Mouse (Mus musculus): ENCODE results near the gene Ttc21a. TPM values are rescaled to one million over a fixed set of nuclear protein-coding genes. Genes with fewer than 3 reads are reported as not detected.

The Ttc21a gene
- polyA plus RNA-seq, 1 experiment from 2014 or later = 0.04 TPM

DNA sequence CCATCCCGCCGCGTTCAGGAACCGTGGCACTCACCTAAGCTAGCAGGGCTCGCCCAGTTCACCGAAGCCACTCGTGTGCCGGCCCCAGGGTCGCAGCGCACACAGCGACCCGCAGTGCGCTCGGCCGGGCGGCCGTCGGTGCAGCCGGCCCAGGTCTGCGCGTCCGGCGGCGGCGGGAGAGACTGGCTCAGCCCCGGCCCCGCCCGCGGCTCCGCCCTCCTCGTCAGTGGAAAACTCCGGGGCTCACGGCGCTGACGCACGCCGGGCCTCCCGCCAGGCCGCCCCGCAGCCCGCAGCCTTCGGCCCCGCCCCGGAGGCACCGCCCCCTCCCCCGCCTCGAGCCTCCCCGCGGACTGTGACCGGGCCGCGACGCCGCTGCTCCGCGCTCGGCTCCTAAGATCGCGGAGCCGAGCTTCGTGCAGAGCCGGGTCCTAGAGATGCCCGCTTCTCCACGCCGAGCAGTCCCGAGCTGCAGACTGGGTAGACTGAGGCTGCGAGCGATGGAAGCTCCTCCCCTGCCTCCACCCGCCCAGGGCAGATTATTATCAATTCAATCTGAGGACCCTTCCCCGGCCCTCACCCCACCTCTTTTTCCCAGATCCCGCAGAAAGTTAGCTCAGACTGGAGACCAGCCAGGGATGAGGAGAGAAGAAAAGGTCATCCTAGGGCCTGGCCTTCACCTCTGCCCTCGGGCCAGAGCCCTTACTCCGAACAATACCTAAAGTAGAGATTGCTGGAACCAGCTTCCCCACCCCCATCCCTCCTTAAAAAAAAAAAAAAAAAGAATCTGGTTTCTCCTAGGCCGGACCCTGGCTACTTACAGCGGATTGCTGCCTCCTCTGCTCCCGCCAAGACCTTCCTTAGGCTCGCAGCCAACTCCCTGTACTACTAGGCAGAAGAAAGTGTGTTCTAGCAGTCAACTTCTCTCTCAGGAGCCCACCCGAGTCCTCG is 46.5 kb downstream of the Ttc21a start:
- Histone ChIP-seq H3K27ac (ENCODE audit: low read length) (peak overlapping the region; percentile 76), H3K27me3 (replicated peaks; ENCODE audit: control insufficient read depth, insufficient read depth, low read length) (no peaks in the 10 kb centered on the region), H3K4me2 (ENCODE audit: low read depth, low read length) (peak overlapping the region; percentile 93), H3K4me1 (ENCODE audit: control insufficient read depth, insufficient read depth, low read length) (peaks cover 45% of the 10 kb centered on the region), H3K9me3 (ENCODE audit: control insufficient read depth, low read length) (no peaks in the 10 kb centered on the region), H3K9ac (ENCODE audit: low read depth, low read length) (peak overlapping the region; percentile 84), H3K36me3 (ENCODE audit: control insufficient read depth, insufficient read depth, low read length) (no peaks in the 10 kb centered on the region), H3K4me3 (ENCODE audit: low read length) (peak overlapping the region; percentile 74)
- WGBS = 2% methylated on average over 74 of the region's 79 CpGs
- ATAC-seq = peak; percentile 84

DNA sequence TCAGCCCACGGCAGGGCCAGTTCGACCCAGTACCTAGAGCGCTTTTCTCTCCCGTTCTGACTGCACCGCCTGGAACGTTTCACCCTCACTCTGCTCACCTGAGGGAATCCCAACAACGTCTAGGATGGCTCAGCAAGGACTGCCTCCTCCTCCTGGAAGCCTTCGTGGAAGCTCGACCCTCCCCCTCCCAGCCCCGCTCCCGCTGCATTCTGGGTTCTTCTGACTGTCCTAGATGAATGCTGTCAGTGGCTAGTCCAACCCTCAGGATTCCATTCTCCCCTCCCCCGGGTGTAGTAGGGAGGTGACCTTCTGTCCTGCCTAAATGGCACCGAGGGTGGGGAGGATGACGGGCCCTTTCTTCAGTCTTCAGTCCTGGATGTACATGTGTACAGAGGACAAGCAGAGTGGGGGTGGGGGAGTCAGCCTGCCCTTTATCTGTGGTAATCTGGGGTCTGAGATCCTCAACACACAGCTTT is 47.2 kb downstream of the Ttc21a start, which contains the start of gene Csrnp1:
Gene Csrnp1, minus strand, starts transcription at position 123 of the 476 bp plus-strand sequence.
- Histone ChIP-seq H3K36me3 (ENCODE audit: control insufficient read depth, insufficient read depth, low read length) (no peaks in the 10 kb centered on the region), H3K9ac (ENCODE audit: low read depth, low read length) (peak within 1 kb of the TSS; percentile 84), H3K4me1 (ENCODE audit: control insufficient read depth, insufficient read depth, low read length) (peaks cover 43% of the 10 kb centered on the region), H3K4me2 (ENCODE audit: low read depth, low read length) (peak within 1 kb of the TSS; percentile 93), H3K27ac (ENCODE audit: low read length) (peak within 1 kb of the TSS; percentile 76), H3K27me3 (replicated peaks; ENCODE audit: control insufficient read depth, insufficient read depth, low read length) (no peaks in the 10 kb centered on the region), H3K4me3 (ENCODE audit: low read length) (peak within 1 kb of the TSS; percentile 74), H3K9me3 (ENCODE audit: control insufficient read depth, low read length) (no peaks in the 10 kb centered on the region)
- no peak for ATAC-seq
- WGBS = 13% methylated on average over 14 of the region's 14 CpGs

DNA sequence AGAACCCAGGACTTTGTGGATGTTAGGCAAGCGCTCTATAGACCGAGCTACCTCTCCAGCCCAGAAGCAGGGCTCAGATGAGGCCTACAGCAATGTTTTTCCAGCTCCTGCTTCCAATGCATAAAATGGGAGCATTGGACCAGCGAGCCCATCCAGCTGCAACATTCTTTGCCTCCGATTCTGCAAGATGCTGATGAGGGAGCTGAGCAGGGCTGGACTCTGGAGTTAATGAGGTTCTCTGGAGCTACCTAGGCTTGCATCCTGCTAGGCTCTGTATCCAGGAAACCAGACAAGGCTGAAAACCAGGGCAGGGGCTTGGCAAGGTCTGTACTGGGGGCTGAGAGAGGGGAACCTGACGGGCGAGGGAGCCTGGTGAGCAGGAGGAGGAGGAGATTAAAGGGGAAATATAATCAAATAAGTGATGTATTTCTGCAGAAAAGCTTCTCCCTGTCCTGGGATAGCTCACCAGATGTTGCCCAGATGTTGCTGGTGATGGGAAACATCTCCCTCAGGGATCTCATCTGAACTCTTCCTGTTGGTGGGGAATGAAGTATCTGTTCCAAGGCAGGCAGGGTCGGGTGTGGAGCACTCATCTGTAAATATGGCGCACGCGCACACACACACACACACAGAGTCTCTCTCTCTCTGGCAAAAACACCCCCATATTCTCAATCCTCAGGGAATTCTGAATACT is 48.6 kb downstream of the Ttc21a start:
- H3K4me3 ChIP-seq (ENCODE audit: low read length) = no peak overlapping the region
- H3K27me3 ChIP-seq (replicated peaks; ENCODE audit: control insufficient read depth, insufficient read depth, low read length) = no peaks in the 10 kb centered on the region
- H3K4me2 ChIP-seq (ENCODE audit: low read depth, low read length) = no peak overlapping the region
- H3K4me1 ChIP-seq (ENCODE audit: control insufficient read depth, insufficient read depth, low read length) = peaks cover 31% of the 10 kb centered on the region
- 0 out of 2 replicates have a peak overlapping the region, but pooled peaks have one; percentile 20 for H3K27ac ChIP-seq (ENCODE audit: low read length)
- H3K36me3 ChIP-seq (ENCODE audit: control insufficient read depth, insufficient read depth, low read length) = no peaks in the 10 kb centered on the region
- H3K9me3 ChIP-seq (ENCODE audit: control insufficient read depth, low read length) = no peaks in the 10 kb centered on the region
- no peak overlapping the region for H3K9ac ChIP-seq (ENCODE audit: low read depth, low read length)
- WGBS = 58% methylated on average over 10 of the region's 10 CpGs
- ATAC-seq = no peak

DNA sequence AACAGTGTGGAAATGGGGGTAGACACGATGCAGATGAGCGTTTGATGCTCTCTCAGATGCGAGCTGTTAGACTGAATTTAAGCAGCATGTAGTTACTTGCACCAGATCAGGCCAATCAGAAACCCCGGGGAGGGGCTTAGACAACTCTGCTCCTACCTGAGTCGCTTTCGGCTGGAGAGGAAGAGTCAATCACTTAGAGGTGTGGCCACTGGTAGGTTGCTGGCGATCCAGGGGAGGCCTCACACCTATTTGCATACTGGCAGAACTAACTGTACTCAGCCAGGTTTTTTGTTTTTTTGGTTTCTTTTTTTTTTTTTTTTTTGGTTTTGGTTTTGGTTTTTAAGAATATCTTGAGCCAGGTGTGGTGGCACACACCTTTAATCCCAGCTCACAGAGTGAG is 50.9 kb downstream of the Ttc21a start:
- 48% methylated on average over 7 of the region's 7 CpGs for WGBS
- no peak for ATAC-seq
- H3K36me3 ChIP-seq (ENCODE audit: control insufficient read depth, insufficient read depth, low read length) = no peaks in the 10 kb centered on the region
- H3K4me1 ChIP-seq (ENCODE audit: control insufficient read depth, insufficient read depth, low read length) = peaks cover 11% of the 10 kb centered on the region
- H3K9ac ChIP-seq (ENCODE audit: low read depth, low read length) = no peak overlapping the region
- no peaks in the 10 kb centered on the region for H3K9me3 ChIP-seq (ENCODE audit: control insufficient read depth, low read length)
- H3K4me3 ChIP-seq (ENCODE audit: low read length) = no peak overlapping the region
- H3K27ac ChIP-seq (ENCODE audit: low read length) = no peak overlapping the region
- H3K4me2 ChIP-seq (ENCODE audit: low read depth, low read length) = no peak overlapping the region
- H3K27me3 ChIP-seq (replicated peaks; ENCODE audit: control insufficient read depth, insufficient read depth, low read length) = no peaks in the 10 kb centered on the region

DNA sequence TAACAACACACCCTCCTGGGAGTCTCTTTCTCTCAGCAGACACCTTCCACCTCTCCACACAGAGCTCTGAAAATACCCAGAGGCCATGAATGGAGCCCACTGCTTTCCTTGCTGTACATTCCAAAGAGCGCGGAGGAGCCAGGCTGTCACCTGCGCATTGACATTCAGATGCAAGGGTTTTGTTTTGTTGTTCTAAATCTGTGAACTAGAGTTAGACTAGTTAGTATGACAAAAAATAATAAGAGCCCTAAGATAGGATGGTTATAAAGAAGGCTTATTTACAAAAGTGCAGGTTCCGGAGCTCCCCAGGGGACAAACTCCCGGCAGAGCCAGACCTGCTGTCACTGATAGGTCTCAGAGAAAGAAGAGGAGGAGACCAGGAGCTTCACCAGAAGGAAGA is 53.9 kb downstream of the Ttc21a start:
- H3K27me3 ChIP-seq (replicated peaks; ENCODE audit: control insufficient read depth, insufficient read depth, low read length) = no peaks in the 10 kb centered on the region
- H3K9me3 ChIP-seq (ENCODE audit: control insufficient read depth, low read length) = no peaks in the 10 kb centered on the region
- no peak for ATAC-seq
- H3K27ac ChIP-seq (ENCODE audit: low read length) = no peak overlapping the region
- no peak overlapping the region for H3K4me3 ChIP-seq (ENCODE audit: low read length)
- H3K9ac ChIP-seq (ENCODE audit: low read depth, low read length) = no peak overlapping the region
- no peaks in the 10 kb centered on the region for H3K36me3 ChIP-seq (ENCODE audit: control insufficient read depth, insufficient read depth, low read length)
- H3K4me1 ChIP-seq (ENCODE audit: control insufficient read depth, insufficient read depth, low read length) = no peaks in the 10 kb centered on the region
- no peak overlapping the region for H3K4me2 ChIP-seq (ENCODE audit: low read depth, low read length)
- WGBS = 39% methylated on average over 5 of the region's 5 CpGs

DNA sequence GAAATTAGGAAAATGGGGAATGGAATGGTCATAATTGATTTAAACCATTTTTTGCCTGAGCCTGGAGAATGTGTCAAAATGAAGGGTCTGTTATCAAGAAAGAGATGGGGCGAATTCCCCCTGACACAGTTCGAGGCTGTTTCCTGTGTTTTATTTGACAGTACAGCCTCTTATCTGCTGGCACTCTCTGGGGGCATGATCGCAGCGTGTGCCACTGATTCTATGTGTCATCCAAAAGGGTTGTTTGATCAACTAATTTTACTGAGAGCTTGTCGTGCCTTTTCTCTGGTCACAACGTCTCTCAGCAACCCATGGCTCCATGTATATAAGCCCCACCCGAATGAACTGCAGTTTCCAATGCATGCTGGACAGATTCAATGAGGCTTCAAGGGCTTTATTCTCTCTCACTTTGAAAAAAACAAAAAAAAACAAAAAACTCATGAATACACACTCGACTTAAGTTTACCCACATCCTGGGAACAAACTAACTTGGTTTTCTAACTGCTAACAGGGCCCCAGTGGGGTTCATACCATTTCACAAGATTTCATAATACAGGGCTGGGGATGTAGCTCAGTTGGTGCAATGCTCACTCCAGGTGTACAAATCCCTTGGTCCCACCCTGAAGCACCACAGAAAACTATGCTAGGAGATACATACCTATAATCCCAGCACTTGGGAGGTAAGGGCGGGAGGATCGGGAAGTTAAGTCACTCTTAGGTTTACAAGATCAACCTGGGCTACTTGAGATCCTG is 55.9 kb downstream of the Ttc21a start:
- no peak overlapping the region for H3K27ac ChIP-seq (ENCODE audit: low read length)
- ATAC-seq = no peak
- H3K4me2 ChIP-seq (ENCODE audit: low read depth, low read length) = no peak overlapping the region
- no peaks in the 10 kb centered on the region for H3K4me1 ChIP-seq (ENCODE audit: control insufficient read depth, insufficient read depth, low read length)
- H3K4me3 ChIP-seq (ENCODE audit: low read length) = no peak overlapping the region
- no peaks in the 10 kb centered on the region for H3K9me3 ChIP-seq (ENCODE audit: control insufficient read depth, low read length)
- no peak overlapping the region for H3K9ac ChIP-seq (ENCODE audit: low read depth, low read length)
- no peaks in the 10 kb centered on the region for H3K36me3 ChIP-seq (ENCODE audit: control insufficient read depth, insufficient read depth, low read length)
- WGBS = 66% methylated on average over 10 of the region's 10 CpGs
- H3K27me3 ChIP-seq (replicated peaks; ENCODE audit: control insufficient read depth, insufficient read depth, low read length) = no peaks in the 10 kb centered on the region

DNA sequence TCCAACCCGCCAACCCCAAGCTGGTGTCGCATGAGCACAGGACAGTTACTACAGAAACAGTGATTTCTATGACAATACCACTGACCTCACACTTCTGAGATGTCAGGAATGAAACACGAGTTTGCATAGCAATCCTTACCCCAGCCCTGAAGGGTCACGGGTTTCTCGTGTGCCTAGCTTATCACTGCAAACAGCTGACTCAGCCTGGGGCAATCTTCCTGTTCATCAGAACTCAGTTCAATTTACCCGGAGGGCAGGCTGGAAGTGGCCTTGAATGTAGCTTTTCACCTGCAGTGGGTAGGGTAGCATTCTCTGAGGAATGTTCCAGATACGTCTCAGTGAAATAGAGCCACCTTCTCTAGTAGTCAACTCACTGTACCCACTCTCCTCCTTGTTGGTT is 56.8 kb downstream of the Ttc21a start:
- H3K4me1 ChIP-seq (ENCODE audit: control insufficient read depth, insufficient read depth, low read length) = no peaks in the 10 kb centered on the region
- no peaks in the 10 kb centered on the region for H3K36me3 ChIP-seq (ENCODE audit: control insufficient read depth, insufficient read depth, low read length)
- no peaks in the 10 kb centered on the region for H3K27me3 ChIP-seq (replicated peaks; ENCODE audit: control insufficient read depth, insufficient read depth, low read length)
- no peaks in the 10 kb centered on the region for H3K9me3 ChIP-seq (ENCODE audit: control insufficient read depth, low read length)
- peak; percentile 77 for ATAC-seq
- H3K9ac ChIP-seq (ENCODE audit: low read depth, low read length) = no peak overlapping the region
- H3K4me2 ChIP-seq (ENCODE audit: low read depth, low read length) = no peak overlapping the region
- no peak overlapping the region for H3K4me3 ChIP-seq (ENCODE audit: low read length)
- 54% methylated on average over 7 of the region's 7 CpGs for WGBS
- H3K27ac ChIP-seq (ENCODE audit: low read length) = no peak overlapping the region

DNA sequence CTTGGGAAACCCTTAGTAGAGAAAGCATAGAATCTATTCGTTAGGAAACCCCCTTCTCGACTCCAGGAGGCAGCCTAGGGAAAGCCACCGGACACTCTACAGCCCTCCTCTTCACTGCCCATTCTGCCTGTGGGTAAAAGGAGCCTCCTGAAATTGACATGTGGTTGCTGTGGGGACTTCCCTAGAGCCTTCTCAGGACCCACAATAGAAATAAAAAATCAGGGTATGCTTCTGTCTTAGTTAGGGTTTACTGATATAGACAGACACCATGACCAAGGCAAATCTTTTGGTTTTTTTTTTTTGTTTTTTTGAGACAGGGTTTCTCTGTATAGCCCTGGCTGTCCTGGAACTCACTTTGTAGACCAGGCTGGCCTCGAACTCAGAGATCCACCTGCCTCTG is 58.7 kb downstream of the Ttc21a start:
- H3K27me3 ChIP-seq (replicated peaks; ENCODE audit: control insufficient read depth, insufficient read depth, low read length) = no peaks in the 10 kb centered on the region
- no peak overlapping the region for H3K9ac ChIP-seq (ENCODE audit: low read depth, low read length)
- no peak overlapping the region for H3K4me3 ChIP-seq (ENCODE audit: low read length)
- H3K36me3 ChIP-seq (ENCODE audit: control insufficient read depth, insufficient read depth, low read length) = no peaks in the 10 kb centered on the region
- no peak overlapping the region for H3K27ac ChIP-seq (ENCODE audit: low read length)
- H3K9me3 ChIP-seq (ENCODE audit: control insufficient read depth, low read length) = no peaks in the 10 kb centered on the region
- H3K4me1 ChIP-seq (ENCODE audit: control insufficient read depth, insufficient read depth, low read length) = peaks cover 5% of the 10 kb centered on the region; the same call in 1 of the 2 replicates
- ATAC-seq = no peak
- H3K4me2 ChIP-seq (ENCODE audit: low read depth, low read length) = no peak overlapping the region
- WGBS = 86% methylated on average over 4 of the region's 4 CpGs

DNA sequence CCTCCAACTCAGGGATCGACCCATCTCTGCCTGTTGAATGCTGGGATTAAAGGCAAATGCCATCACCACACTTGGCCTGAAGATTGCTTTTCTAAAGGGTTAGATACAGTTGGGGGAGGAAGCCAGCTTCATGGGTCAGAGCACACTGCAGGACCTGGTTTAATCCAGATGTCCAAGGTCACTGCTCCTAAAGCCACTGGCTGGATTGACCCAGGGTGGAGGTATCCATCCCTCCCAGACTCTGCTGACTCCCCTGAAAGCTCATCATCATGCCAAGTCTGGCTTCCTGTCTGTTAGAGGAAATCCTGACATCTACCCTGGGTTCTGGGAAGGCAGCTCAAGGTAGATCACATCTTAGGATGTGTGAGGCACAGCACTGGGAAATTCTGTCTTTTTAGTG is 61.4 kb downstream of the Ttc21a start:
- Histone ChIP-seq H3K36me3 (ENCODE audit: control insufficient read depth, insufficient read depth, low read length) (no peaks in the 10 kb centered on the region), H3K4me2 (ENCODE audit: low read depth, low read length) (no peak overlapping the region), H3K27me3 (replicated peaks; ENCODE audit: control insufficient read depth, insufficient read depth, low read length) (no peaks in the 10 kb centered on the region), H3K27ac (ENCODE audit: low read length) (no peak overlapping the region), H3K9me3 (ENCODE audit: control insufficient read depth, low read length) (no peaks in the 10 kb centered on the region), H3K4me1 (ENCODE audit: control insufficient read depth, insufficient read depth, low read length) (peaks cover 11% of the 10 kb centered on the region), H3K4me3 (ENCODE audit: low read length) (no peak overlapping the region), H3K9ac (ENCODE audit: low read depth, low read length) (no peak overlapping the region)
- WGBS = 87% methylated on average over 1 of the region's 1 CpGs
- ATAC-seq = no peak

All from intestine, embryonic 16.5 days (tissue).